Mouse (Mus musculus) heart, adult 2 months (tissue): ENCODE results near the gene Clec2e.

Experiments
- CTCF ChIP-seq: fragments of 200-600 bp; IDR thresholded peaks from 2 replicates; pipeline ENCODE4 v1.8.1; 2022; ENCODE audit warnings: antibody characterized with exemption, mild to moderate bottlenecking, moderate library complexity
- POLR2A ChIP-seq: fragments of 200-500 bp; IDR thresholded peaks from 2 replicates; pipeline ENCODE4 v1.6.1; 2011; ENCODE audit warnings: mild to moderate bottlenecking, low read depth, low read length, control low read depth; ENCODE audit not compliant: insufficient read depth

- TF ChIP-seq POLR2A = no peak
- TF ChIP-seq CTCF = no peak
These were observed 13.1 kb upstream of the Clec2e start for GRCm38 (mm10) chr6:129113769-129114168.
